Mouse (Mus musculus) urinary bladder, postnatal 14 days (tissue): ENCODE measurements around the gene Col9a3.

Experiments used
- DNase-seq: peaks from one replicate; pipeline ENCODE4 v3.0.0; 2021; ENCODE audit warnings: low spot score

The Col9a3 gene

DNA sequence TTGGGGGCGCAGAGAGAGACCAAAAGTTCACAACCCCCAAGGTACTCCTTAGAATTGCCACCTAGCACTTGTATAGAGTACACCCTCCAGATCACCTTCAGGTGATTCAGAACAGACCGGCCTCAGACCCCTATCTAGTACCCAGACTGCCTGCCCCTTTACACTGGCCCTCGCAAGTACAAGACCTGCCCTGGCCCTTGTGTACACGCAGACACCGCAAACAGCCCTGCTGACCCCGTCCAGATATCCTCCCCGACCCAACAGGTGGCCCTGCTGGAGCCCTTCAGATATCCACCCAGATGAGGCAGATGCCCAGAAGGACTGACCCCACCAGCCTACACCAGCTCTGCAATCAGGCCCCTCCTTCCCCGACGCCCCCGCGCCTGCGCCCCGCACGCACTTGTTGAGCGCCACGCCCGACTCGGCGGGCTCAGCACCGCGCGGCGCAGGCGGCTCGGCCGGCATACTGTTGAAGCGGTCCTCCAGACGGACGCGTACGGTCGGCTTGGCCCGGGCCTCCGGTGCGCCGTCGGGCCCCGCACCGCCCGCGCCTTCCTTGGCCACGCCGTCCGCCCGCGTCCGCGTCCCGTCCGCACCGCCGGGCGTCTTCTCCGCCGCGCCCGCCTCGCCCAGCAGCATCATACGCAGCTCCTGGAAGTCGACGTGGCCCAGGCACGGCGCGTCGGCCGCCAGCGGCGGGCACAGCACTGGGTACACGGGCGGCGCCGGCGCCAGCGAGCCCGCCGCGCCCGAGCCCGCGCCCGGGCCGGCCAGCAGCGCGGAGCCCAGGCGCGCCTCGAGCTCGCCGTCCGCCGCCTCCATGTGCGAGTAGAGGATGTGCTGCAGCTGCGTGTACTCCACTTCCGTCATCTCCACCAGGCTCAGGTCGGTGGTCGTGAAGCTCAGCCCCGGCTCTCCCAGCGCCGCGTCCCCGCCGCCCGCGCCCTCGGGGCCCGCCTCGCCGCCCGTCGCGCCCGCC is 44.3 kb downstream of the Col9a3 start:
- DNase-seq, result no peak

DNA sequence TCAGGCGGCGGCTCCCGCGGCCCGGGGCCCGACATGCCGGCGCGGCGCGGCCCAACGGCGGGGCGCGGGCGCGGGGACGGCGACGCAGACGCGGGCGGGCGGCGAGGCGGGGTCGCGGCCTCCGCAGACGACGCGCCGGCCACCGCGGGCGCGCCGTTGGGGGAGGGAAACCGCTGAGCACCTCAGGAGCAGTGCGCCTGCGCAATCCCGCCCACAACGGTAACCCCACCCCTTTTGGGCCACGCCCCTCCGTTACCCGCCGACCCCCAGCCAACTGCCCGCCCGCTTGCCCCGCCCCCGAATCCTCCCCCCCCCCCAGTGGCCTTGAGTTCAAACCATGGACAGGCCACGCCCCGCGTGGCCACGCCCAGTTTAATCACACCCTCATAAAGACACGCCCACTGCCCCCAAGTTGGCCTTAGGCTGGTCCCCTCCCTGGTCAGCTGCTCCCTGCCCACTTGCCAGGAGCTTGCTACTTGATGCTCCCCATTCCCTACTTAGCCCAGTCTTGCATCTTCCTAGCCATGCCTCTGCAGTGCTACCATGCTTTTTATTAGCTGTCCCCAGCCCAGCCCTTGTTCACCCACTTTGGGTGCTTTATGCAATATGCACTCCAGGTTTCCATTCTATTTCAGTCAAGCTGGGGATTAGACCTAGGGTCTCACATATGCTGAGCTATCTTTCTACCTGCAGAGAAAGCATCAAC is 45.1 kb downstream of the Col9a3 start, which contains the start of gene Tcfl5:
Tcfl5 (minus strand) TSS at position 154 of the 706 bp plus-strand sequence.
- no peak for DNase-seq

GRCm38 (mm10) chr2:180643626-180644025 is 46.0 kb downstream of the Col9a3 start:
- DNase-seq, result no peak

DNA sequence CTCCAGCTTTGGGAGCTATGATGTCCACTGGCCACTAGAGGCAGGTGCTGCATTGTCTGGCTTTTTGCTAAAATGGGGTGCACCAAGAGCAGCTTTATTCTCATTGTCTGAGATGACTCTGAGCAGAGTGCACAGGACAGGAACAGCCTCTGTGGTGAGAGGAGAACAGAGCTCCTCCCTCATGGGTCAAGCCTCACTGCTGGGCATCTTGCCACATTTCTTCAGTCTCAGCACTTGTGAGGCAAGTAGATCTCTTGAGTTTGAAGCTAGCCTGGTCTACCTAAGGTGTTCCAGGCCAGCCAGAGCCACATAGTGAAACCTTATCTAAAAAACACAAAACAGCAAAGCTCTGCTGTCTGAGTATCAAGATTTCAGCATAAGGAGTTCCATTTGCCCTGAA is 49.3 kb downstream of the Col9a3 start:
- DNase-seq, result no peak

- no peak for DNase-seq
Measured at GRCm38 (mm10) chr2:180654666-180655065, 57.1 kb downstream of the Col9a3 start.

DNA sequence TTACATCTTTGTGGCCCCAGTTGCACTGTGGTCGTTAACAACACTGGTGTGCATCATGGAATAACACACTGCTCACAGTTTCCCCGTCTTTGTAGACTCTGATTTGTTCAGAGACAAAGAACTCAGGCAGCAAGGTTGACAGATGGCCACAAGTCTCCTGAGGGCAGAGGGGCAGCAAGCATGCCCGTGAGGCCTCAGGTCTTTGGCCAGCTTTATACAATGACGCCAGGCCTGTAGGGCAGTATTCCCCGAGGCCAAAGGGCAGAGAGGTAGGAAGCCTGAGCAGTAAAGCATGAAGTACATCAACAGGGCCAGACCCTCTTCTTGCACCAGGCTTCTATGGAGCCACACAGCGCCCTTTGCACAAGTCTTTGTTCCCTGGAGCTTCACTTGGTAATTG is 57.6 kb downstream of the Col9a3 start:
- no peak for DNase-seq

DNA sequence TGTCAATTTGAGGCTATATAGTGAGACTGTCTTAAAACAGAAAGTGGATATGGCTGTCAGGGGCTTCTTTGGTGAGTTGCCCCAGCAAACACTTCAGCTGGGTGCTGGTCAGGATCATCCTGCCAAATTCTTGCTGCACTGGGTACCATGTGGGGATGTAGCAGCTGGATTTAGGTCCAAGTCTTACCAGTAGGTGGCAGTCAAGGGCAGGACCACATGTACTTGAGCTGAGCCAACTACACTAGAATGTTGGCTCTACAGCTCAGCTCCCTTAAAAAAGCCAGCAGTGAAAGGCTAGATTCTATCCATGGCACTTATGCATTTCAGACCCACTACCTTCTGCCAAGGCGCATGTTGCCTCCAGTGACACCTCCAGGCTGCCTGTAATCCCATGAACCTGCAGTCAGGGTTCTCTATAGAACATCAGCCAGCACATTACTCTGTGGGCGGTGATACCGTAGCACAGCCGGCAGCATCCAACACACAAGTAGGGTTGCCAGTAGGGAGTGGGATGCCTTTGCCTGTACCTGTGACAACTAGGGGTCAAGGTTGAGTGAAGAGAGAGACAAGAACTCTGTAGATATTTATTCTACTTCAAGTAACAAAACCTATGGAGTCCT is 59.9 kb downstream of the Col9a3 start:
- peak; percentile 72 for DNase-seq

GRCm38 (mm10) chr2:180658381-180658780 is 60.8 kb downstream of the Col9a3 start:
- DNase-seq, result no peak

- DNase-seq, result no peak
Measured at GRCm38 (mm10) chr2:180659353-180660150, 62.0 kb downstream of the Col9a3 start.

DNA sequence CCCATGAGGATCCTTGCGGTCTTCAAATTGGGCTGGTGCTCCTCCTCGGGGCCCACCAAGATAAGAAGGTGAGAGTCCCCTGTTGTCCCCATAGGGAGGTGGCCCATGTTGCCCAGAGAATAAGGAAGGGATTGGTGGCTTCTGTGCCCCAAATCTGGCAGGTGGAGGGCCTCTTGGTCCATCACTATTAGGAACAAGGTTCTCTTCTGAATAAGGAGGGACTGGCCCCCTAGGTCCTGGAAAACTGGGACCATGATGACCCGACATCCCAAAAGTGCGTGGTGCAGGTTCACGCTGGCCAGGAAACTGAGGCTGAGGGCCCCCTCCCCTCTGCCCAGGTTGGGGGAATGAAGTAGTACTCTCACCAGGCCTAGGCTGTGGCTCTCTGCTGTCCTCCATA is 62.9 kb downstream of the Col9a3 start:
- no peak for DNase-seq

GRCm38 (mm10) chr2:180662008-180662407 is 64.4 kb downstream of the Col9a3 start:
- DNase-seq, result no peak
